Mouse (Mus musculus): ENCODE data around the gene Bcl2l11. TPM values are rescaled to one million over a fixed set of nuclear protein-coding genes. Genes with fewer than 3 reads are reported as not detected.
"Not testable (repeated sequence)": the region's sequence is repeated elsewhere in the genome, so short reads cannot be mapped to it uniquely, and the experiment has no call there.

Gene Bcl2l11
- polyA plus RNA-seq, 1 experiment from 2014 or later, result 20.2 TPM

- WGBS, result 64% methylated on average over 1 of the region's 1 CpGs
- Histone ChIP-seq H3K36me3 (replicated peaks; ENCODE audit: control insufficient read depth, insufficient read depth, low read depth, low read length) (no peaks in the 10 kb centered on the region), H3K27me3 (ENCODE audit: control insufficient read depth, insufficient read depth, low read length) (no peaks in the 10 kb centered on the region), H3K4me1 (ENCODE audit: control insufficient read depth, insufficient read depth, low read length) (no peaks in the 10 kb centered on the region), H3K9me3 (replicated peaks; ENCODE audit: control insufficient read depth, low read length) (no peaks in the 10 kb centered on the region), H3K4me3 (ENCODE audit: low read depth, low read length) (no peak overlapping the region), H3K27ac (replicated peaks; ENCODE audit: low read depth, low read length) (no peak overlapping the region), H3K4me2 (ENCODE audit: low read depth, low read length) (no peak overlapping the region), H3K9ac (replicated peaks; ENCODE audit: low read length) (no peak overlapping the region)
- DNase-seq (ENCODE audit: low spot score) (no peak), ATAC-seq (replicated peaks; ENCODE audit: insufficient number of reproducible peaks, low FRiP score, low TSS enrichment, low read depth) (no peak)
These were observed 30.6 kb upstream of the Bcl2l11 start for GRCm38 (mm10) chr2:128095270-128095669.

- 76% methylated on average over 1 of the region's 1 CpGs for WGBS
These were observed 29.8 kb upstream of the Bcl2l11 start for GRCm38 (mm10) chr2:128096070-128096469.

GRCm38 (mm10) chr2:128098118-128098517 lies 27.7 kb upstream of the Bcl2l11 start:
- not testable (repeated sequence) for ATAC-seq (replicated peaks; ENCODE audit: insufficient number of reproducible peaks, low FRiP score, low TSS enrichment, low read depth); H3K27ac ChIP-seq (replicated peaks; ENCODE audit: low read depth, low read length)

More at GRCm38 (mm10) chr2:128096070-128096469, 29.8 kb upstream of the Bcl2l11 start:
- Histone ChIP-seq H3K9me3 (replicated peaks; ENCODE audit: control insufficient read depth, low read length) (no peaks in the 10 kb centered on the region), H3K9ac (replicated peaks; ENCODE audit: low read length) (no peak overlapping the region), H3K27me3 (ENCODE audit: control insufficient read depth, insufficient read depth, low read length) (no peaks in the 10 kb centered on the region), H3K4me2 (ENCODE audit: low read depth, low read length) (no peak overlapping the region), H3K4me3 (ENCODE audit: low read depth, low read length) (no peak overlapping the region), H3K36me3 (replicated peaks; ENCODE audit: control insufficient read depth, insufficient read depth, low read depth, low read length) (no peaks in the 10 kb centered on the region), H3K27ac (replicated peaks; ENCODE audit: low read depth, low read length) (no peak overlapping the region), H3K4me1 (ENCODE audit: control insufficient read depth, insufficient read depth, low read length) (no peaks in the 10 kb centered on the region)
- DNase-seq (ENCODE audit: low spot score) (no peak), ATAC-seq (replicated peaks; ENCODE audit: insufficient number of reproducible peaks, low FRiP score, low TSS enrichment, low read depth) (no peak)

GRCm38 (mm10) chr2:128102086-128102485 lies 23.8 kb upstream of the Bcl2l11 start:
- Histone ChIP-seq H3K4me3 (ENCODE audit: low read depth, low read length) (no peak overlapping the region), H3K9me3 (replicated peaks; ENCODE audit: control insufficient read depth, low read length) (no peaks in the 10 kb centered on the region), H3K36me3 (replicated peaks; ENCODE audit: control insufficient read depth, insufficient read depth, low read depth, low read length) (no peaks in the 10 kb centered on the region), H3K27me3 (ENCODE audit: control insufficient read depth, insufficient read depth, low read length) (no peaks in the 10 kb centered on the region), H3K4me2 (ENCODE audit: low read depth, low read length) (no peak overlapping the region), H3K4me1 (ENCODE audit: control insufficient read depth, insufficient read depth, low read length) (no peaks in the 10 kb centered on the region), H3K27ac (replicated peaks; ENCODE audit: low read depth, low read length) (no peak overlapping the region), H3K9ac (replicated peaks; ENCODE audit: low read length) (no peak overlapping the region)
- 84% methylated on average over 9 of the region's 9 CpGs for WGBS
- no peak for ATAC-seq (replicated peaks; ENCODE audit: insufficient number of reproducible peaks, low FRiP score, low TSS enrichment, low read depth)
- no peak for DNase-seq (ENCODE audit: low spot score)

More at GRCm38 (mm10) chr2:128098118-128098517, 27.7 kb upstream of the Bcl2l11 start:
- H3K36me3 ChIP-seq (replicated peaks; ENCODE audit: control insufficient read depth, insufficient read depth, low read depth, low read length); H3K4me3 ChIP-seq (ENCODE audit: low read depth, low read length); DNase-seq (ENCODE audit: low spot score); H3K4me1 ChIP-seq (ENCODE audit: control insufficient read depth, insufficient read depth, low read length); H3K4me2 ChIP-seq (ENCODE audit: low read depth, low read length); H3K9ac ChIP-seq (replicated peaks; ENCODE audit: low read length); H3K9me3 ChIP-seq (replicated peaks; ENCODE audit: control insufficient read depth, low read length); H3K27me3 ChIP-seq (ENCODE audit: control insufficient read depth, insufficient read depth, low read length): not testable (repeated sequence)
- WGBS, result 53% methylated on average over 2 of the region's 5 CpGs

GRCm38 (mm10) chr2:128104815-128105214 lies 21.0 kb upstream of the Bcl2l11 start:
- Histone ChIP-seq H3K36me3 (replicated peaks; ENCODE audit: control insufficient read depth, insufficient read depth, low read depth, low read length) (no peaks in the 10 kb centered on the region), H3K27ac (replicated peaks; ENCODE audit: low read depth, low read length) (no peak overlapping the region), H3K4me1 (ENCODE audit: control insufficient read depth, insufficient read depth, low read length) (no peaks in the 10 kb centered on the region), H3K9me3 (replicated peaks; ENCODE audit: control insufficient read depth, low read length) (no peaks in the 10 kb centered on the region), H3K27me3 (ENCODE audit: control insufficient read depth, insufficient read depth, low read length) (no peaks in the 10 kb centered on the region), H3K9ac (replicated peaks; ENCODE audit: low read length) (no peak overlapping the region), H3K4me2 (ENCODE audit: low read depth, low read length) (no peak overlapping the region), H3K4me3 (ENCODE audit: low read depth, low read length) (no peak overlapping the region)
- WGBS, result 85% methylated on average over 5 of the region's 5 CpGs
- DNase-seq (ENCODE audit: low spot score) (no peak), ATAC-seq (replicated peaks; ENCODE audit: insufficient number of reproducible peaks, low FRiP score, low TSS enrichment, low read depth) (no peak)

GRCm38 (mm10) chr2:128105651-128106050 lies 20.2 kb upstream of the Bcl2l11 start:
- no peaks in the 10 kb centered on the region for H3K4me1 ChIP-seq (ENCODE audit: control insufficient read depth, insufficient read depth, low read length)
- no peak overlapping the region for H3K4me3 ChIP-seq (ENCODE audit: low read depth, low read length)
- no peaks in the 10 kb centered on the region for H3K27me3 ChIP-seq (ENCODE audit: control insufficient read depth, insufficient read depth, low read length)
- H3K36me3 ChIP-seq (replicated peaks; ENCODE audit: control insufficient read depth, insufficient read depth, low read depth, low read length), result no peaks in the 10 kb centered on the region
- no peak overlapping the region for H3K4me2 ChIP-seq (ENCODE audit: low read depth, low read length)
- no peaks in the 10 kb centered on the region for H3K9me3 ChIP-seq (replicated peaks; ENCODE audit: control insufficient read depth, low read length)
- DNase-seq (ENCODE audit: low spot score) (no peak), ATAC-seq (replicated peaks; ENCODE audit: insufficient number of reproducible peaks, low FRiP score, low TSS enrichment, low read depth) (no peak)
- no peak overlapping the region for H3K9ac ChIP-seq (replicated peaks; ENCODE audit: low read length)
- H3K27ac ChIP-seq (replicated peaks; ENCODE audit: low read depth, low read length), result no peak overlapping the region
- 81% methylated on average over 11 of the region's 11 CpGs for WGBS

GRCm38 (mm10) chr2:128111537-128111936 lies 14.3 kb upstream of the Bcl2l11 start:
- no peaks in the 10 kb centered on the region for H3K9me3 ChIP-seq (replicated peaks; ENCODE audit: control insufficient read depth, low read length)
- no peak overlapping the region for H3K4me3 ChIP-seq (ENCODE audit: low read depth, low read length)
- 79% methylated on average over 9 of the region's 9 CpGs for WGBS
- no peak overlapping the region for H3K27ac ChIP-seq (replicated peaks; ENCODE audit: low read depth, low read length)
- no peak overlapping the region for H3K4me2 ChIP-seq (ENCODE audit: low read depth, low read length)
- H3K9ac ChIP-seq (replicated peaks; ENCODE audit: low read length), result no peak overlapping the region
- no peak for DNase-seq (ENCODE audit: low spot score)
- no peaks in the 10 kb centered on the region for H3K4me1 ChIP-seq (ENCODE audit: control insufficient read depth, insufficient read depth, low read length)
- H3K27me3 ChIP-seq (ENCODE audit: control insufficient read depth, insufficient read depth, low read length), result no peaks in the 10 kb centered on the region
- ATAC-seq (replicated peaks; ENCODE audit: insufficient number of reproducible peaks, low FRiP score, low TSS enrichment, low read depth), result no peak
- no peaks in the 10 kb centered on the region for H3K36me3 ChIP-seq (replicated peaks; ENCODE audit: control insufficient read depth, insufficient read depth, low read depth, low read length)

- no peak for ATAC-seq (replicated peaks; ENCODE audit: insufficient number of reproducible peaks, low FRiP score, low TSS enrichment, low read depth)
- H3K4me1 ChIP-seq (ENCODE audit: control insufficient read depth, insufficient read depth, low read length), result no peaks in the 10 kb centered on the region
- no peaks in the 10 kb centered on the region for H3K36me3 ChIP-seq (replicated peaks; ENCODE audit: control insufficient read depth, insufficient read depth, low read depth, low read length)
- no peak overlapping the region for H3K27ac ChIP-seq (replicated peaks; ENCODE audit: low read depth, low read length)
- H3K27me3 ChIP-seq (ENCODE audit: control insufficient read depth, insufficient read depth, low read length), result no peaks in the 10 kb centered on the region
- 76% methylated on average over 3 of the region's 3 CpGs for WGBS
- H3K4me3 ChIP-seq (ENCODE audit: low read depth, low read length), result no peak overlapping the region
- no peak for DNase-seq (ENCODE audit: low spot score)
- no peaks in the 10 kb centered on the region for H3K9me3 ChIP-seq (replicated peaks; ENCODE audit: control insufficient read depth, low read length)
- H3K9ac ChIP-seq (replicated peaks; ENCODE audit: low read length), result no peak overlapping the region
- no peak overlapping the region for H3K4me2 ChIP-seq (ENCODE audit: low read depth, low read length)
These were observed 11.2 kb upstream of the Bcl2l11 start for GRCm38 (mm10) chr2:128114621-128115020.

Data from embryonic facial prominence, embryonic 11.5 days (tissue).